Mouse (Mus musculus): ENCODE measurements at regions not wholly inside any gene's neighbourhood (a gene's known extent, or its start where the extent isn't known, plus 50 kb on each side); places are given as distances from the start of the nearest gene placed in this dataset.

DNA sequence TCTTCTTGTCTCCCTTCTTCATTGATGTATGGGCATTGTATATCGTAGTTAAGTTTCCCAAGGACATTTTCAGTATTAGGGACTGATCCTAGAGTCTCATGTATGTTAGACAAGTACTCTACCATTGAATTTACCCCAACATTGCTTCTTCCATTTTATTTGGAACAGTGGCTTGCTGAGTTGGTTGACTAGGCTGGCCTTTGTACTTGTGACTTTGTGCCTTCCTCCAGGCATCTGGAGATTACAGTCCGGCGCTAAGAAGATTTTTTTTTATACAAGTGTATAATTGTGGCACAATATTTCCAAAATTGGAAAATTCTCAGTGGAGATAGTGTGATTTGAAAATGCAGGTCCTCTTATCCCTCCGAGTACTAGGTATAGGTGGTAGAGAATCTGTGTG is 1165.5 kb upstream of the A1bg start:
- TF ChIP-seq CTCF (IDR thresholded peaks at IDR 0.05) = no peak
- no peak for TF ChIP-seq EP300 (IDR thresholded peaks at IDR 0.05; ENCODE audit: insufficient read depth, low read depth, low read length)

Data from heart, adult 2 months (tissue).